Mouse (Mus musculus) R1 (cell line): Measurements from ENCODE around the gene Insrr.
"Not testable (repeated sequence)": the region's sequence is repeated elsewhere in the genome, so short reads cannot be mapped to it uniquely, and the experiment has no call there.

Experiments used
- DNase-seq: peaks from one replicate; pipeline ENCODE4 v3.0.0-alpha.2; 2018; ENCODE audit warnings: low read depth, low spot score

Gene Insrr

DNA sequence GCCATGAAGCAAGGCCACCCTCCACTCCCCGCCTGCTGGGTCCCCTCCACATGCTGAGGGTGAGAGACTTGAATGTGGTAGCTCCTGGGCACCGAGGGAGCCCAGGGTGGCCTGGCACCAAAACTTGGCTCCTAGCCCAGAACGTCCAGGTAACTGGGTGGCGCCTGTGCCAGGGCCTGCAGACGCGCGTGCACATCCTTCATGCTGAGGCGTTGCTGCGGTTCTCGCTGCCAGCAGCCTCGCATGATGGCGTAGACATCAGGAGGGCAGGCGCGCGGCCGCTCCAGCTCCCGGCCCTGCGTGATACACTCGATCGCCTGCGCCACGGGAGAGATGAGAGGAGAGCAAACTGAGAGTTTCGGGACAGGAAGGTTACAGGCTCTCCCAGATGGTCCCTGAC, 18.5 kb upstream of the Insrr start:
- no peak for DNase-seq

DNA sequence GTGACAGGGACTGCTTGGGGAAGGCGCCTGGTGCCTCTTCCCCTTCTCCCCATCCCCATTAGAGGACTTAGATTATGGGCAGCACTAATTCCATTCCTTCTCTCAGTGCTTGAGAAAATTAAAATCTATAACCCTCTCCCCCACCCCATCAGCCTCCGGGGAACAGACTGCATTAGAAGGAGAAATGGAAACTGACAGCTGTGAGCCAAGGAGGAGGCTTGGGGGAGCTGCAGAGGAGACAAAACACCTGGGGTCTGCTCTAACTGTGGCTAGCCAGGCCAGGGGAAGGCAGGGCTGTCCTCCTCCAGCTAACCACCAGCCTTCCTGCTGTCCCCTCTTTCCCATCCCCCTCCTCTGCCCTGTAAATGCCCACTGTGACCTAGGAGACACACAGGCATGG, 17.7 kb upstream of the Insrr start:
- DNase-seq: no peak

DNA sequence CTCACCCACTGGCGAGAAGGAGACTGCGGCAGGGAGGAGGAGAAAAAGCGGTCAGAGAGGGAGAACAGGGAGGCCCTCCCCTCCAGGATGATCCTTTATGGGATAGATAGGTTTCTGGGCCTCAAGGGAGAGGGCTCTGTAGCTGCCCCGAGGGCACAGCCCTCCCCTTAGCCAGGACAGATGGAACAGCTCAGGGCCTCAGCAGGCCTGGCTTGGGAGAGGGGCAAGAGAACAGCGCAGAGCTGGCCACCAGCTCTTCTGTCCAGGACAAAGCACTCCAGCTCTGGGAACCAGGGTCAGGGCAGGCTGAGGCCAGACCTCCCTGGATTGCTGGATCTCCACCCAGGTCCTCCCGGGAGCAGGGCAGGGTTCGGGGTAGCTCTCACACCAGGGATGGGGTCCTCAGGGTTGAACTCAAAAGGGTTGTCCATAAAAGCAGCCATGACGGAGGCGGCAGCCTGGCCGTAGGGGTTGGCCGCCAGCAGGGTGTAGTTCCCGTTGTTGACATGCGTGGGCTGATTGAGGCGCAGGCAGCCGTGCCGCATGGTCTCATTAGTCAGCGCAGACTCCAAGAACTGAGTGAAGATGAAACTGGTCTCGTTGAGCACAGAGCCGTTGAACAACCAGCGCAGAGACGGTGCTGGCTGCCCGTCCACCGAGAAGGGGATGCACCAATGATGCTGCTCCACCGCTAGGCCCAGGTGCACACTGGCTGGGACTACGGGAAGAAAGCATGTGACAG, 13.3 kb upstream of the Insrr start:
- no peak for DNase-seq

DNA sequence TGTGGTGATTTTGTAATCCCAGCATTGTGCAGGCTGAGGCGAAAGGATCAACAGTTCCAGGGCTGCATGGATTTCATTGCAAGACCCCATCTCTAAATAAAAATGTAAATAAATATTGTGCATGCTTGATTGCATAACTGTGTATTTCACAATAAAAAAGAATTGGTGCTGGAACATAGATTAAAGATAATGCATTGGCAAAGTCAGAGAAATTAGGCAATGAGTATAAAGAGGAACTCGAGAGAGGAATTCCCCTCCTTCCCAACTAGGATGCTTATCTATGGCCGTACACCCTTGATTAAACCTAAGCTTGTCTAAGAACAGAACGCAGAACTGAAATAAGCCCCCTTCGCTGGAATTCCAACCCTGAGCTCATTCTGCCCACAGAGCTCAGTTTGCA, 11.6 kb upstream of the Insrr start:
- DNase-seq: no peak

DNA sequence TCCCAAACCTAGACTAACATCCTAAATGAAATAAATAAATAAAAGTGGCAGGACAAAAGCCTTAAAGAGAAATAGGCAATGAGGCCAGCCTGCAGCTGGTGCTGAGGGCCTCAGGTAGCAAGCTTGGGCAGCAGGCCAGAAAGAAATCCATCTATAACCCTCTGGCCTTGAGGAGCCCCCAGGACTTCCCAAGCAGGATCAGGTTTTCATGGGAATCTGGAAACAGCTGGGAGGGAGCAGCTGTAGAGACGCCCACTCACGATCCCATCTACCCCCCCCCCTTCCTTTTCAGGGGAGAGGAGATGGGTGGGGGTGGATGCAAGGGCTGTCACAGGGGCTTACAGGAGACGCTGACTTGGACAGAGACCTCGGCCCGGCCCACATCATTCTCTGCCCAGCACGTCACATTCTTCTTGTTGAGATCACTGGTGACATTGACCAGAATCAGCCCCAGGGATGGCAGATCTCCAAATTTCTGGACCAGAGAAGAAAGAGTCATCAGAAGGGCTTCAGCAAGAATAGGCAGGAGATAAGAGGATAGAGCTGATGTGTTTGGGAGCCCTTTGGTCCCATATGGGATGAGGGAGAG, 11.0 kb upstream of the Insrr start:
- no peak for DNase-seq

DNA sequence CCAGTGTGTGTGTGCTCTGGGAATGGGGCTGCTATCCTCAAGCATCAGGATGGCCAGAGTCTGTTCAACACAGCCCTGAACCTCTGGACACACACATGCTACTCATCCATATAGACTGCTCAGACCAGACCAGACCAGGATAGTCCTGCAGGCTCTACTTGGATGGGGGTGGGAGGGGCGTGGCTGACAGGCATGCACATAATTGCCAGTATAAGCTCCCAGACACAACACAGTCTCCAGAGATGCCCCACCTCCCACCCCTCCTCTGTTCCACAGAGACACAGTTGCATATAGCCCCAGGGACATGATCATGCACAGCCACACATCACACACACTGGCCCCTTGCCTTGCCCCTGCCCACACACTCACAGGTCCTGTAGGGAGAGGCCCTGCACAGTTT, 7.5 kb upstream of the Insrr start:
- no peak for DNase-seq

DNA sequence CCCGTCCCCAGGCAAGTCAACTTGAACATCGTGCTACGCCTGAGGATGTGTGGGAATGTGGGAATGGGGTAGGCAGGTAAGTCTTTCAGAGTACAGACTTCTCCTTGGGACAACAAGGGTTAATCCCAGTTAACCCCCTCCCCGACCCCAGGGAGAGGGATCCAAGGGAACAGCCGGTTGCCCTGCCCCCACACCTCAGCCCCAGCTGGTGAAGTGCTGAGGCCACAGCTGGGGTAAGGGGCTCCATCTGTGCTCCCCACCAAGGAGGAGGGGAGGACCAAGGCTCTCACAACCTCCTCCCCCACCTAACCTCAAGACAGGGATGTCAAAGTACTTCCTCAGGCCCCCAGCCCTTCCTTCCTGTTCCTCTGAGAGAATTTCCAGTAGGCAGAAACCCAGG, 7.0 kb upstream of the Insrr start:
- DNase-seq: no peak

DNA sequence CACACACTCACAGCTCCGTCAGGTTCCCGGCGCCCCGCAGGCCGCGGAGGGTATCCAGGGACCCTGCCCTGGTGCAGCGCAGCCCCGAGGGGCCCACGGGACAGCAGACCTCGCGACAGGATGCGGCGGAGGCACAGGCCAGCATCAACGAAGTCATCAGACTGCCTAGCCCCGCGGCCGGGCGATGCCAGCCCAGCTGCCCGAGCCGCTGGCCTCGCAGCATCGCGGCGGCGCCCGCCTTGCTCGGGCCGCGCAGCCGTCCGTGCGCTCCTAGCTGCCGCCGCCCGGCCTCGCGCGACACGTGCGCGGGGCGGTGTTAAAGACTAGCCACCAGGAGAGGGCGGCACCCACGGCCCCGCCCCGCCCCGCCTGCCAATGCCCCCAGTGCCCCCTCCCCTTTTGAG, 1.8 kb upstream of the Insrr start, which contains the start of gene Ntrk1:
Gene Ntrk1 (minus strand): TSS at position 241 of the 404 bp plus-strand sequence.
- peak; percentile 34 for DNase-seq

DNA sequence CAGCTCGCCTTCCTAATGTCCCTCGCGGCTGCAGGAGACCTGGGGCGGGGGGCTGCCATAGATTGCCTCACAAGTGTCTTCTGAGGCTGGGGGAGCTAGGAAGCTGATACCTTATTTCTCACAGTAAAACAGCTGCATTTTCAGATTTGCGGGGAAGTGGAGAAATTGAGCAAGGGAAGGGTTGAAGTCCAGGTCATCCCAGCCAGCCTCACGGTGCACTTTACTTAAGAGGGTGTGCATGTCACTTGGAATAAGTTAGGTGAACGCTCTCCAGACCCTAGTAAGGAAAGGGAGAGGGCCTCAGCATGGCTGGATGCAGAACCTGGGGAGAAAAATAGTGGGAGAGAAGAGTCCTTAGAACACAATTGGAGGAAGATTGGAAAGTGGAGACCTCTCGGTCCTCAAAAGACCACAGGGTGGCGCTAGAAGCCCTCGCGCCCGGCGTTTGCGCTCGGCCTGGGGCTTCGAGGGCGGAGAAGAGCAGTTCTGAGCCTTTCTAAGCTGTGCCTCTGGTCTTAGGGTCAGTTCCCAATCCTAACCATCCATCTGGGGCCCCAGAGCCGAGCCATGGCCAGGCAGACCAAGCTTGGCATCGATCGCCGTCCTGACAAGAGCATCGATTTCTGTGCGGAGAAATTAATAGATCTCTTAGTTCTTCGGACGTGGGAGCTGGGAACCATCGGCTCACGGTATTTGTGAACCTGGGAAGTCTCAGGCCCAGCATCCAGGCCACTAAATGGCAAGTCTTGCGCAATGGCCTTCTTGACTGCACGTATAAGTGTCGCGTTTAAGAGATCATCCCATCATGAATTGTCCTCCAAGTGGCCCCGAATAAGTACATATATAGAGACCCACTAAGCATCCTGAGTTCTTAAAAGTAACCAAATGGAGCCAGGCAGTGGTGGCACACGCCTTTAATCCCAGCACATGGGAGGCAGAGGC, 1.1 kb upstream of the Insrr start:
- peak; percentile 80 for DNase-seq

DNA sequence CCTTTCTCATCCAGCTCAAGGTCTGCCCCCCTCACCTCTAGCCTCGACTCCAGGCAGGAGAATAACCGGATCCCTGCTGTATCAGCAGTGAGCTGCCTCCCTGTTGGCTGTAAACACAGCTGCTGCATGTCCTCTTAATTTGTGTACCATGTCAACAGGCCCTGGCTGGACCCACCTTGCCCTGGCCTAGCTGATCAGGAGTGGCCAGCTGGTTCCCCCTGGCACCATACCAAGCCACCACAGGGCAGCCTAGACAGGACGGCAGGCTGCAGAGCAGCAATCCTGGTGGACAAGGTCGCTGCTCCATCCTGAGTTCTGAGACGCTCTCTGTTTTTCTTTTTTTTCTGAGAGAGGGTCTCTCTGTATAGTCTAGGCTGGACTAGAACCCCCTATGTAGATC, 4.9 kb downstream of the Insrr start:
- DNase-seq: no peak

DNA sequence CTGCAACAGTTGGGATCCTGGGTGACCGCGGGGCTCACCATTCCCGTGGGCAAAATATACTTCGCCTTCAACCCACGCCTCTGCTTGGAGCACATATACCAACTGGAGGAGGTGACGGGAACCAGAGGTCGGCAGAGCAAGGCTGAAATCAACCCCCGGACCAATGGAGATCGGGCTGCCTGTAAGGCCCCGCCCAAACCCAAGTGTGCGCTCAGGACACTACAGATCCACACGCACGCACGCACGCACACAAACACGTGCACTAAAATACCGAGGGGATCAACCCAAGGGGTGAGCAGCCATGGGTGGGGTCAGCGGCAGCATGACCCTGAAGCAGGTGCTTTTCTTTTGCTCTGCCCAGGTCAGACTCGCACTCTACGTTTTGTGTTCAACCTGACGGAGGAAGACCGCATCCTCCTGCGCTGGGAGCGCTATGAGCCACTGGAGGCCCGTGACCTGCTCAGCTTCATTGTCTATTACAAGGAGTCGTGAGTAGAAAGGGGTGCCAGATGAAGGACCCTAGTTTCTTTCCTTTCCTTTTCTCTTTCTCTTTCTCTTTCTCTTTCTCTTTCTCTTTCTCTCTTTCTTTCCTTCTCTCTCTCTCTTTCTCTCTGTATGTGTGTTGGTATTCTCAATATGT, 7.4 kb downstream of the Insrr start:
- DNase-seq: peak; percentile 73

DNA sequence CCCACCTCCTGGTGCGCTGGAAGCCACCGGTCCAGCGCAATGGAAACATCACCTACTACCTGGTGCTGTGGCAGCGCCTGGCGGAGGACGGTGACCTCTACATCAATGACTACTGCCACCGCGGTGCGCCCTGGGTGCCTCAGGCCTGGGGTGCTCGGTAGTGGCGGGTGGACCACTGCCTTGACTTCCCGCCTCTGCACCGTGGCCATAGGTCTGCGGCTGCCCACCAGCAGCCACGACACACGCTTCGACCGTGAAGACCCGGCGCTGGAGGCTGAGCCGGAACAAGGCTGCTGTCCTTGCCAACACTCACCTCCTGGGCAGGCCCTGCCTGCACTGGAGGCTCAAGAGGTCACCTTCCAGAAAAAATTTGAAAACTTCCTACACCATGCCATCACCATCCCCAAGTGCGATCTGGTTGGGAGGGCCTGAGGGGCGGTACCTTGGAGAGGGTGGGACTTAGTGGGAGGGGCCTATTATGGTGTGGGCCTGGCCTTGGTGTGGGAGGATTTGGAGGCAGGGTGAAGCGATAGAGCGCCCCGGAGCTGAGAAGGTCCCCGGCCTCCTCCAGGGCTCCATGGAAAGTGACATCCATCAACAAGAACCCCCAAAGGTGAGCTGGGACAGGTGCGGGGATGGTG, 12.7 kb downstream of the Insrr start:
- DNase-seq: peak; percentile 73

DNA sequence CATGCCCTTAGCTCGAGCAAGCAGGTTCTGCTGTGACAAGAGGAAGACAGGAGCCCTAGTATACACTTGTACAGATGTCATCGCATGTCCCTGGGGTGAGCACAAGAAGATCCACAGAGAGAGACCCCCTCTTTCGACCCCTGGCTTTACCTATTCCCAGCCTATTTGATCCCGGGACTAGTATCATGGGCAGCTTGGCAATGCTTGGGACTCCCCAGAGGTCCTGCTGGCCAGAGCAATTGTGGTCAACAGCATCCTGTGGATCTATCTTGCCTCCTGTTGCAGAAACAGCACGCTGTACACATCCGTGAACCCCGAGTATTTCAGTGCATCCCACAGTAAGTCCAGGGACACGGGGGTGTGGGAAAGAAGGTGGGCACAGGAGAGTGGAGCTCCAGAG, 14.5 kb downstream of the Insrr start:
- DNase-seq: no peak

DNA sequence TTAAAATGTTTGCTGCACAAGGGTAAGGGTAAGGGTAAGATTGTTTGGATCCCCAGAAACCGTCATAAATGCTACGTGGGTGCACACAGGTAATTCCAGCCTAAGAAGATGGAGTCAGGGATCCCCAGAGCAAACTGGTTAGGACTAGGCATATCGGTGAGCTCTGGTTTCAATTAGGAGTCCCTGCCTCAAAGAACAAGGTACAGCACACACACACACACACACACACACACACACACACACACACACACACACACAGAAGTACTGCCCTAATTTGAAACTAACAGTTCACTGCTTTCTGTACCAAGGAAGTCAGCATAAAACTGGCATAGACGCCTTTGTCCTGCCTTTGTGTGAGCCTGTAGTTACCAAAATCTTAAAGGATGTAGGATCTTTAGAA, 15.7 kb downstream of the Insrr start:
- no peak for DNase-seq

DNA sequence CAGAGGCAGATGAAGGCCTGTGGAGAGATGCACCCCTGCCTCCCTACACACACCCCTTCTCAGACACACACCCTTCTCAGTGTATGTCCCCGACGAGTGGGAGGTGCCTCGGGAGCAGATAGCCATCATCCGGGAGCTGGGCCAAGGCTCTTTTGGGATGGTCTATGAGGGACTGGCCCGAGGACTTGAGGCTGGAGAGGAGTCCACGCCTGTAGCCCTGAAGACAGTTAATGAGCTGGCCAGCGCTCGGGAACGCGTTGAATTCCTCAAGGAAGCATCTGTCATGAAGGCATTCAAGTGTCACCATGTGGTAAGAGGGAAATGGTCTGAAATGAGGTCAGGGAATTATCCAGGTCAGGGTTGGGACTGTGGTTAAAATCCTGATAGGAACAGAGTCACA, 16.1 kb downstream of the Insrr start:
- DNase-seq: no peak

DNA sequence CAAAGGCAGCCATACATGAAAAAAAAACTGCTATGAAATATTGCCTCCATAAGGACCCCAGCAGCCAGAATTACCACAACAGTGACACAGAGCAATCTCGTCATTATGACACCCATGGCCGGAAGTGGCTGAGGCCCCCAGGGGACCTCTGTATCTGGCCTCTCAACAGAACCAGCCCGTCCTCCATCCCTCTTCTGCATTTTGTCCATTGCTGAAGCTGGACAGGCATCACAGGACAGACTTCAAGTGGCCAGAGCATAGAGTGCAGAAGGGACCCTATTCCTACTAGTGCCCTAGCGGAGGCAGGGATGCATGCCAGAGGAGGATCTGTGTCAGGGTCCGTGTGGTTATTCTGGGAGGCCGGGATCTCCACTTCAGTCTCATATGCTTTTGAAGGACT, 19.4 kb downstream of the Insrr start:
- DNase-seq: no peak

DNA sequence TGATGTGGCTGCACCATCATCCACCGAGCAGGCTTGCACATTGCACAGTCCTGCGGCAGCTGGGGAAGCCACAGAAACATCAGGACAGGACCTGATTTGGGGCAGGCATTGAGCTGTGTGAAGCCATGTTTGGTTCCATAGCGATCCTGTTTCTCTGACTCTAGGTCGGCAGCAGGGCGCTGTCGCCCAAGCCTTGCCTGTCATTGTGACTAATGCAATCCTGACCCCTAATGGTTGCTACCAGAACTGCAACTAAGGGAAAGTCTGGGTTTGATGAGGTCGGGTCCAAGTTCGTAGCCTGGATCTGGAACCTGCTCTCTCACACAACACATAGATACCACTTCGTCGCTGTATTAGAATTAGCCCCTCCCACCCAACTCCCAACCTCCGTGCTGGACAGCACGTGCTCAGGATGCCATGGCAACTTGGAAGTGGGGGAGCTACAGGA, 19.9 kb downstream of the Insrr start:
- peak; percentile 89 for DNase-seq

DNA sequence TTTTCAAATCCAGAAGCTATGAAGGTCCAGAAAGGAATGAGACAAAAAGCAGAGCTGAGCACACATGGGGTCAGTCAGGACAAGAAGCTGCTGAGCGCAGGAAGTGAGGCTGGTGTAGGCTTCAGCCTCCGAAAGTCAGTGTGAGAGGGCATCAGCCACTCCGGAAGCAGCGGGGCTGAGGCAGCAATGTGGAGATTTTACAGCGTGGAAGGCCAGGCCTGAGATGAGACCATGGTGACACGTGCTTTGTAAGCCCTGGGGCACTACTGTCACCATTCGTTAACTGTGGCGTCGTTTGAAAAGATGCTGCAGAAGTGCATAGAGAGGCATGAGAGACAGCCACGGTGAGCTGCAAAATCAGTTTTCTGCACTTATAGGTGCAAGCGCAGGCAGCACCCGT, 21.5 kb downstream of the Insrr start:
- no peak for DNase-seq

DNA sequence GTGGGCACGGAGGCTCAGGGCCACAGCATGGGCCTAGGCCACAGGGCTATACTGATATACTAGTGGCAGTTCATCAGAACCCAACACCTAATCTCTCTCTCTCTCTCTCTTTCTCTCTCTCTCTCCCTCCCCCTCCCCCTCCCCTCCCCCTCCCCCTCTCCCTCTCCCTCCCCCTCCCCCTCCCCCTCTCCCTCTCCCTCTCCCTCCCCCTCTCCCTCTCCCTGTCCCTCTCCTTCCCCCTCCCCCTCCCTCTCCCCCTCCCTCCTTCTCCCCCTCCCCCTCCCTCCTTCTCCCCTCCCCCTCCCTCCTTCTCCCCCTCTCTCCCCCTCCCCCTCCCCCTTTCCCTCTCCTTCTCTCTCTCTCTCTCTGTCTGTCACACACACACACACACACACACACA, 27.5 kb downstream of the Insrr start, which contains the start of gene Pear1:
Gene Pear1 (minus strand): TSS at position 101 of the 400 bp plus-strand sequence.
- not testable (repeated sequence) for DNase-seq

DNA sequence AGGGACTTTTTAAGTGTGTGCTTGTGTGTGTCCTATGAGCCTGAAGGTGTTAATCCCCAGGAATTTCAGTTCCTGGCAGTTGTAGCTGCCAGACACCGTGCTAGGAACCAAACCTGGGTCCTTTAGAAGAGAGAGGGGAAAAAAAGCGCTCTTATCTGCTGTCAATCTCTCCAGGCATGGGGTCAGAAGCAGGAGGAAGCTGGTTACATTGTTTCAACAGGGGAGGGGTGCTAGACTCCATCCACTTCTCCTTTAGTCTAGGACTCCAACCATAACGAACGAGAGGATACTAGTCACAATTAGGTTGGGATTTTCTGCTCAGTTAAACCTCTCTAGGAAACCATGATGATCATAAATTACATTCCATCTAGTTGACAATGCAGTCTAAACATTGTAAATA, 31.7 kb downstream of the Insrr start:
- DNase-seq: no peak

DNA sequence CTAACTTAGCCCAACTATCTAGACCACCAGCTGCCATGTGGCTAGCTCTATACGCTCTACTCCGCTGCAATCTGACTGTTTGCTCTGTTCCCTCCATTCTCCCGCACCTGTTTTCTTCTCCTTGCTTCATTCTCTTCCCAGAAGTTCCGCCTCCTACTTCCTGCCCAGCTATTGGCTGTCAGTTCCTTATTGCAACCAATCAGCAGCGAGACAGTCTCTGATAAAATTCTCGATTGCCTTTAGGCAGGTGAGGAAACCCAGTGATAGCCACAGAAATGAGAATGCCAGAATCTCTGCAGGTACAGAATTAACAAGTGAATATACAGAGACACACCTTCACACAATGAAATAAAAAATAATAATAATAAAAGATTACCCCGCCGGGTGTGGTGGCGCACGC, 32.3 kb downstream of the Insrr start:
- peak; percentile 80 for DNase-seq
